Mouse (Mus musculus) bone marrow macrophage, adult 2 months (primary cell): ENCODE data around the gene Dusp14. TPM values are rescaled to one million over a fixed set of nuclear protein-coding genes. Genes with fewer than 3 reads are reported as not detected.

ENCODE experiments used
- H3K27ac ChIP-seq: 2 replicates; pipeline ENCODE4 v1.5.1; 2012; ENCODE audit warnings: low read depth, low read length; ENCODE audit not compliant: insufficient read depth
- H3K4me1 ChIP-seq: 2 replicates; pipeline ENCODE4 v1.6.1; 2012; ENCODE audit warnings: low read length; ENCODE audit not compliant: control insufficient read depth, insufficient read depth
- H3K4me3 ChIP-seq: 2 replicates; pipeline ENCODE4 v1.5.1; 2012; ENCODE audit warnings: mild to moderate bottlenecking, low read length, moderate library complexity; ENCODE audit not compliant: insufficient read depth
- CTCF ChIP-seq: IDR thresholded peaks from 2 replicates; pipeline ENCODE4 v1.5.1; 2012; ENCODE audit warnings: low read depth, mild to moderate bottlenecking, low read length, moderate library complexity
- POLR2A ChIP-seq: IDR thresholded peaks from 2 replicates; pipeline ENCODE4 v1.6.1; 2012; ENCODE audit warnings: mild to moderate bottlenecking, low read depth, low read length, borderline replicate concordance
- polyA plus RNA-seq: library from polyadenylated mRNA; stranded (reverse); fragments of >200 nt; gene quantifications from 2 replicates; pipeline ENCODE4 v1.2.4, GENCODE M21; 2012; ENCODE audit not compliant: missing spikeins, insufficient read depth, insufficient read length

Dusp14 gene
- not detected in 2 replicates for polyA plus RNA-seq

GRCm38 (mm10) chr11:84069034-84069370 lies at the start of gene Dusp14:
TSS of gene Dusp14 (minus strand) at chr11:84069261.
- Histone ChIP-seq H3K27ac (no peak within 1 kb of the TSS), H3K4me1 (peaks cover 13% of the 10 kb centered on the region; the same call in 1 of the 2 replicates), H3K4me3 (peak within 1 kb of the TSS; percentile 80)
- no peak for TF ChIP-seq CTCF
- no peak for TF ChIP-seq POLR2A

GRCm38 (mm10) chr11:84117431-84117830 lies 48.4 kb upstream of the Dusp14 start:
- TF ChIP-seq CTCF (no peak), POLR2A (no peak)
- no peak overlapping the region for H3K27ac ChIP-seq
- H3K4me3 ChIP-seq = no peak overlapping the region
- peaks cover 9% of the 10 kb centered on the region for H3K4me1 ChIP-seq

- TF ChIP-seq CTCF (no peak), POLR2A (no peak)
- Histone ChIP-seq H3K4me1 (peaks cover 9% of the 10 kb centered on the region), H3K27ac (no peak overlapping the region), H3K4me3 (no peak overlapping the region)
Measured at GRCm38 (mm10) chr11:84116221-84116620, 47.2 kb upstream of the Dusp14 start.

- no peak for TF ChIP-seq POLR2A
- no peak for TF ChIP-seq CTCF
- H3K4me1 ChIP-seq = peaks cover 9% of the 10 kb centered on the region
- H3K27ac ChIP-seq = no peak overlapping the region
- H3K4me3 ChIP-seq = no peak overlapping the region
Measured at GRCm38 (mm10) chr11:84115646-84116045, 46.6 kb upstream of the Dusp14 start.

GRCm38 (mm10) chr11:84113623-84114022 lies 44.6 kb upstream of the Dusp14 start:
- H3K27ac ChIP-seq = no peak overlapping the region
- no peak for TF ChIP-seq CTCF
- TF ChIP-seq POLR2A = no peak

GRCm38 (mm10) chr11:84107137-84107536 lies 38.1 kb upstream of the Dusp14 start:
- peaks cover 4% of the 10 kb centered on the region for H3K4me1 ChIP-seq
- H3K27ac ChIP-seq = no peak overlapping the region
- no peak for TF ChIP-seq CTCF
- TF ChIP-seq POLR2A = no peak
- H3K4me3 ChIP-seq = no peak overlapping the region

More at GRCm38 (mm10) chr11:84113623-84114022, 44.6 kb upstream of the Dusp14 start:
- H3K4me3 ChIP-seq = no peak overlapping the region
- peaks cover 9% of the 10 kb centered on the region for H3K4me1 ChIP-seq

- no peak overlapping the region for H3K27ac ChIP-seq
- no peak overlapping the region for H3K4me3 ChIP-seq
- TF ChIP-seq CTCF (no peak), POLR2A (no peak)
- H3K4me1 ChIP-seq = peaks cover 13% of the 10 kb centered on the region
Measured at GRCm38 (mm10) chr11:84104036-84104435, 35.0 kb upstream of the Dusp14 start.

- TF ChIP-seq CTCF (no peak), POLR2A (no peak)
- Histone ChIP-seq H3K4me3 (no peak overlapping the region), H3K4me1 (peaks cover 11% of the 10 kb centered on the region), H3K27ac (no peak overlapping the region)
Measured at GRCm38 (mm10) chr11:84101182-84101581, 32.1 kb upstream of the Dusp14 start.

GRCm38 (mm10) chr11:84097251-84097998 lies 28.4 kb upstream of the Dusp14 start:
- TF ChIP-seq CTCF (no peak), POLR2A (no peak)
- Histone ChIP-seq H3K4me3 (no peak overlapping the region), H3K4me1 (peaks cover 11% of the 10 kb centered on the region), H3K27ac (no peak overlapping the region)

GRCm38 (mm10) chr11:84095084-84095483 lies 26.0 kb upstream of the Dusp14 start:
- Histone ChIP-seq H3K4me1 (peaks cover 9% of the 10 kb centered on the region), H3K27ac (no peak overlapping the region), H3K4me3 (no peak overlapping the region)
- TF ChIP-seq CTCF (no peak), POLR2A (no peak)
